Comparison of ENCODE assay signal across 8 mouse cellular contexts in the genomic region with DNA sequence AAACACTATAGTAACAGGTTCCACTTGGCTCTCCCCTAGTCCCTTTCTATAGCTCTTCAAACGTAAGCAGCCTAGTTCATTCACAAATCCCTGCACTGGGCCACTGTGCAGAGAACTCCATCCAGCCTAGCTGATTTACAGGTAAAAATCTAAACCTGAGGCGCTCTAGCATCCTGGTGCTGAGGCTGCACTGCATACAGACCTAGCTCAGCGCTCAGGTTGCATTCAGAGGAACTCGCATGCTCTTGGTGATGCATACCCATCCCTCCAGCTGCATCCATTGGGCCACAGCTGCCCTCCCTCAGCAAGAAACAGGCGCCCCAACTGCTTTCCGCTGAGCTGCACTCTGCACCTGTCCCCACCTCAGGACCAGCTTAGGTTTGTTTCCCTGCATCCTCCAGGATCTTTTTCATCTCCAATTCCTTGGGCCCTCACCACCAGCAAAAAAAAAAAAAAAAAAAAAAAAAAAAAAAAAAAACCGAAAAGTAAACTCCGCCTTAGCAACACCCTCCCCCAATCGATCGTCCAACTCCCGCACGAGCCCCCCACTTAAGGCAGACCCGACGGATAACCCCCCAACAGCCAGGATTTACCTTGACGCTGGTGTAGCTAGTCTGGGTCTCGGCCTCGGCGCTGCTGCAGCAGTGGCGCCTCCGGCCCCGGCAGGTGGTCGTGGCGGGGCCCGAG. TPM values are rescaled to one million over a fixed set of nuclear protein-coding genes. Genes with fewer than 3 reads are reported as not detected.
A peak's percentile ranks its signal among the peaks of the same experiment; 100 is the strongest.
DNase-seq lines count a peak whose midpoint lies in the region; ATAC-seq and TF ChIP-seq lines count a peak whose summit lies in the region.

No protein-coding gene starts in this region.

- peaks cover 1% of the 10 kb centered on the region for H3K27me3 ChIP-seq in cerebellum, adult 2 months (ENCODE audit: control insufficient read depth, insufficient read depth, low read length)
- peaks cover 2% of the 10 kb centered on the region for H3K27me3 ChIP-seq in testis, adult 2 months (ENCODE audit: control insufficient read depth, insufficient read depth, low read length)

- no peak for TF ChIP-seq POLR2A in cerebellum, adult 2 months (IDR thresholded peaks at IDR 0.05; ENCODE audit: borderline replicate concordance, insufficient read depth, low read length)
- no peak for TF ChIP-seq POLR2A in testis, adult 2 months (IDR thresholded peaks at IDR 0.05; ENCODE audit: control insufficient read depth, low read depth, low read length)

- no peaks in the 10 kb centered on the region for H3K4me1 ChIP-seq in cerebellum, adult 2 months (ENCODE audit: control insufficient read depth, insufficient read depth, low read length)
- H3K4me1 ChIP-seq in testis, adult 2 months (ENCODE audit: control insufficient read depth, insufficient read depth, low read length), result peaks cover 12% of the 10 kb centered on the region

- H3K36me3 ChIP-seq in testis, adult 2 months (ENCODE audit: control insufficient read depth, insufficient read depth, low read length), result no peaks in the 10 kb centered on the region

- DNase-seq in cerebellum, adult 2 months, result no peak
- no peak for DNase-seq in cerebellum, adult 8-10 months
- DNase-seq in testis, postnatal 14 days (ENCODE audit: low spot score), result no peak
- peak; percentile 17 to 34 for DNase-seq in layer of hippocampus, postnatal 36 days
- DNase-seq in neural tube, embryonic 10.5 days (ENCODE audit: extremely low spot score, low spot score), result peak; percentile 19
- DNase-seq in thymus, postnatal 14 days, result no peak

- no peak overlapping the region for H3K27ac ChIP-seq in cerebellum, adult 2 months (ENCODE audit: insufficient read depth, low read length)
- H3K27ac ChIP-seq in testis, adult 2 months (ENCODE audit: control insufficient read depth, insufficient read depth, low read depth, low read length), result no peak overlapping the region

- no peak for TF ChIP-seq CTCF in cerebellum, adult 2 months (IDR thresholded peaks at IDR 0.05; ENCODE audit: borderline replicate concordance, insufficient read depth, low read depth, low read length)
- no peak for TF ChIP-seq CTCF in testis, adult 2 months (IDR thresholded peaks at IDR 0.05; ENCODE audit: control insufficient read depth, insufficient read depth, insufficient replicate concordance, low read depth, low read length)

- ATAC-seq in cerebellum, adult (ENCODE audit: insufficient number of reproducible peaks, low FRiP score, low TSS enrichment), result no peak

- H3K4me3 ChIP-seq in cerebellum, adult 2 months (replicated peaks; ENCODE audit: insufficient read depth, low read depth, low read length), result peak overlapping the region; percentile 28
- peak overlapping the region; percentile 87 for H3K4me3 ChIP-seq in testis, adult 2 months (ENCODE audit: control insufficient read depth, low read depth, low read length)

- WGBS in cerebellum, adult 2 months, result 5% methylated on average over 24 of the region's 24 CpGs

RNA-seq across cellular contexts. Expression of gene Pde8b, which starts 28.1 kb away (rescaled TPM):
- polyA plus RNA-seq in cerebellum, adult 2 months (2012; rRNA removed), result 19.9 and 24.2 TPM in 2 replicates
- 4.2 and 4.5 TPM in 2 replicates for polyA plus RNA-seq in testis, adult 2 months (2012; rRNA removed)
- total RNA-seq in layer of hippocampus, postnatal 36 days (2021), result 10 to 100 TPM; 97.2 to 99.8 TPM

Comparison
In these comparisons a context has a peak if more than half of its experiments do, and no peak if none do; other contexts are left out.
1. DNase-seq: peak in layer of hippocampus, postnatal 36 days (2 of 2) and neural tube, embryonic 10.5 days (single experiment); none in cerebellum, adult 2 months (0 of 2), cerebellum, adult 8-10 months (single experiment), testis, postnatal 14 days (single experiment) and thymus, postnatal 14 days (single experiment).